Mouse (Mus musculus) urinary bladder, adult 18-20 months (tissue): ENCODE data around the gene Gm10392.

ENCODE experiments used
- DNase-seq, 2 experiments: peaks; one replicate each; pipeline ENCODE4 v3.0.0; 2022; ENCODE audit warnings: low spot score in 2 of 2, mixed read lengths in 2 of 2

Gm10392 gene

GRCm38 (mm10) chr11:77492311-77492871 lies 26.6 kb downstream of the Gm10392 start:
- DNase-seq: no peak

- peak in 1 of 2 experiments; percentile 67 for DNase-seq
These were observed 27.3 kb downstream of the Gm10392 start for GRCm38 (mm10) chr11:77491502-77492291.

GRCm38 (mm10) chr11:77491123-77491501 lies 27.9 kb downstream of the Gm10392 start:
- peak in 1 of 2 experiments; percentile 84 for DNase-seq

- DNase-seq: no peak
These were observed 28.5 kb downstream of the Gm10392 start for GRCm38 (mm10) chr11:77490451-77490850.

GRCm38 (mm10) chr11:77489591-77490235 lies 29.3 kb downstream of the Gm10392 start, which contains the start of gene Ankrd13b:
TSS of gene Ankrd13b (minus strand) at chr11:77489678.
- DNase-seq: peak in 1 of 2 experiments; percentile 72

- no peak for DNase-seq
These were observed 30.0 kb downstream of the Gm10392 start for GRCm38 (mm10) chr11:77488771-77489581.

- DNase-seq: no peak
These were observed 32.2 kb downstream of the Gm10392 start for GRCm38 (mm10) chr11:77486798-77487197.

GRCm38 (mm10) chr11:77485229-77485628 lies 33.8 kb downstream of the Gm10392 start:
- no peak for DNase-seq

GRCm38 (mm10) chr11:77483510-77484255 lies 35.3 kb downstream of the Gm10392 start:
- DNase-seq: no peak

GRCm38 (mm10) chr11:77483043-77483442 lies 36.0 kb downstream of the Gm10392 start:
- no peak for DNase-seq

- no peak for DNase-seq
These were observed 42.1 kb downstream of the Gm10392 start for GRCm38 (mm10) chr11:77476895-77477294.

- no peak for DNase-seq
These were observed 42.8 kb downstream of the Gm10392 start for GRCm38 (mm10) chr11:77476216-77476615.

GRCm38 (mm10) chr11:77472775-77473174 lies 46.2 kb downstream of the Gm10392 start:
- DNase-seq: no peak

- no peak for DNase-seq
These were observed 47.6 kb downstream of the Gm10392 start for GRCm38 (mm10) chr11:77471407-77471806.

GRCm38 (mm10) chr11:77468397-77468796 lies 50.6 kb downstream of the Gm10392 start:
- DNase-seq: no peak

GRCm38 (mm10) chr11:77467784-77468183 lies 51.2 kb downstream of the Gm10392 start:
- peak in 1 of 2 experiments; percentile 66 for DNase-seq

GRCm38 (mm10) chr11:77467157-77467556 lies 51.8 kb downstream of the Gm10392 start:
- peak; percentile 50 to 73 for DNase-seq
